Mouse (Mus musculus) thymus, adult 2 months (tissue): ENCODE results near the gene Zfp473. TPM values are rescaled to one million over a fixed set of nuclear protein-coding genes. Genes with fewer than 3 reads are reported as not detected.
"Not testable (repeated sequence)": the region's sequence is repeated elsewhere in the genome, so short reads cannot be mapped to it uniquely, and the experiment has no call there.

Experiments
- DNase-seq: peaks from one replicate; pipeline ENCODE4 v3.0.0; 2021
- H3K27ac ChIP-seq: fragments of 200-500 bp; 2 replicates; pipeline ENCODE4 v1.5.1; 2012; ENCODE audit warnings: low read length, control low read depth; ENCODE audit not compliant: control insufficient read depth, insufficient read depth
- H3K27me3 ChIP-seq: fragments of 200-500 bp; 2 replicates; pipeline ENCODE4 v1.6.1; 2012; ENCODE audit warnings: mild to moderate bottlenecking, low read length, moderate library complexity, mixed read lengths; ENCODE audit not compliant: control insufficient read depth, insufficient read depth
- H3K36me3 ChIP-seq: fragments of 200-500 bp; 2 replicates; pipeline ENCODE4 v1.6.1; 2012; ENCODE audit warnings: mild to moderate bottlenecking, low read length, moderate library complexity; ENCODE audit not compliant: control insufficient read depth, insufficient read depth
- H3K4me1 ChIP-seq: fragments of 200-500 bp; replicated peaks from 2 replicates; pipeline ENCODE4 v1.6.1; 2012; ENCODE audit warnings: low read length; ENCODE audit not compliant: control insufficient read depth, insufficient read depth
- H3K4me3 ChIP-seq: fragments of 200-500 bp; 2 replicates; pipeline ENCODE4 v1.5.1; 2012; ENCODE audit warnings: mild to moderate bottlenecking, low read length, control low read depth, moderate library complexity; ENCODE audit not compliant: control insufficient read depth, insufficient read depth
- CTCF ChIP-seq: fragments of 200-500 bp; IDR thresholded peaks from 2 replicates; pipeline ENCODE4 v1.5.1; 2012; ENCODE audit warnings: mild to moderate bottlenecking, control low read depth, low read length, moderate library complexity, borderline replicate concordance; ENCODE audit not compliant: control insufficient read depth, poor library complexity, insufficient read depth; ENCODE audit errors: extremely low read depth
- POLR2A ChIP-seq: fragments of 200-500 bp; IDR thresholded peaks from 2 replicates; pipeline ENCODE4 v1.6.1; 2012; ENCODE audit warnings: mild to moderate bottlenecking, low read length, control low read depth, moderate library complexity; ENCODE audit not compliant: control insufficient read depth, poor library complexity, insufficient read depth; ENCODE audit errors: extremely low read depth
- WGBS: fragments of 180-500 bp; shearing (Covaris S2); methylation state at CpG from one replicate; pipeline ENCODE4 v1.1.7; 2018; 5-methylcytosine and 5-hydroxymethylcytosine counted together
- polyA plus RNA-seq: library from polyadenylated mRNA; depleted of rRNA; stranded (reverse); fragments of >200 nt; gene quantifications from 2 replicates; pipeline ENCODE4 v1.2.3, GENCODE M21; 2012

The Zfp473 gene
- polyA plus RNA-seq, 1 experiment, result 1.1 TPM

- no peaks in the 10 kb centered on the region for H3K27me3 ChIP-seq
- no peaks in the 10 kb centered on the region for H3K36me3 ChIP-seq
- DNase-seq, result peak; percentile 8
- no peak overlapping the region for H3K4me3 ChIP-seq
- 20% methylated on average over 7 of the region's 7 CpGs for WGBS
- H3K27ac ChIP-seq, result no peak overlapping the region
- TF ChIP-seq CTCF (no peak), POLR2A (no peak)
- H3K4me1 ChIP-seq, result no peaks in the 10 kb centered on the region
Measured at GRCm38 (mm10) chr7:44724316-44724715, 26.5 kb downstream of the Zfp473 start.

DNA sequence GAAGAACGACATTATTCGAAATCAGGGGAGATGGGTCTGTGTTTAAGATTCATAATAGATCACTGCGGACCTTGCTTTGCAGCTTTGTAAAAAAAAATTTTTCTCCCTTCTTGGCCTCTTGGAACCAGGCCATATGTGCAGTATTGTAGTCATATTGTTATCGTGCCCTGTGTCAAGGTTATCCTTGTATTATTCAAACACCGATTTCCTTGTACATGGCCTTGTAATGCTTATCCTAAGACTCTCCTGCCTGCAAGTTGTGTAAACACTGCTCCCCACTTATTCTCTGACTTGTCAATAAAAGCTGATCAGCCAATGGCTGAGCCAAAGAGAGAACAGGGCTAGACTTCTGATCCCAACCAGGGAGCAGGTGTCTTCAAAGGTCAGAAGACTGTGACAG lies 28.8 kb downstream of the Zfp473 start:
- no peak overlapping the region for H3K27ac ChIP-seq
- H3K27me3 ChIP-seq, result no peaks in the 10 kb centered on the region
- 75% methylated on average over 5 of the region's 5 CpGs for WGBS
- no peak overlapping the region for H3K4me3 ChIP-seq
- H3K4me1 ChIP-seq, result no peaks in the 10 kb centered on the region
- no peaks in the 10 kb centered on the region for H3K36me3 ChIP-seq
- no peak for DNase-seq
- no peak for TF ChIP-seq POLR2A
- no peak for TF ChIP-seq CTCF

DNA sequence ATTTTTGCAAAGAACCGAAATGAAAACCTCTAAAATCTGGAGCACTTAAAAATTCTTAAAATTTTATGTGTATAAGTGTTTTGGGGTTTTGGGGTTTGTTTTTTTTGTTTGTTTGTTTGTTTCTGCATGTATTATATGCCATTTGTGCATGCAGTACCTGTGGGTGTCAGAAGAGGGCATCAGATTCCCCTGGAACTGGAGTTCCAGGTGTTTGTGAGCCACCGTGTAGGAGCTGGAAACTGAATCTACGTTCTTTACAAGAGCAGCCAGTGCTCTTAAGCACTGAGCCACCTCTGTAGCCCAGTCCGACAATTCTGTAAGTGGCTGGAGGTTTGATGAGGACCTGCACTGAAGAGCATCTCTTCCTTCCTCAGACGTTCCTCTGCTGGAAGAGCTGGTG lies 41.0 kb downstream of the Zfp473 start:
- TF ChIP-seq POLR2A (no peak), CTCF (no peak)
- WGBS, result 86% methylated on average over 5 of the region's 5 CpGs
- no peak overlapping the region for H3K4me3 ChIP-seq
- no peak overlapping the region for H3K27ac ChIP-seq
- H3K27me3 ChIP-seq, result no peaks in the 10 kb centered on the region
- H3K36me3 ChIP-seq, result no peaks in the 10 kb centered on the region
- no peak for DNase-seq
- H3K4me1 ChIP-seq, result no peaks in the 10 kb centered on the region

DNA sequence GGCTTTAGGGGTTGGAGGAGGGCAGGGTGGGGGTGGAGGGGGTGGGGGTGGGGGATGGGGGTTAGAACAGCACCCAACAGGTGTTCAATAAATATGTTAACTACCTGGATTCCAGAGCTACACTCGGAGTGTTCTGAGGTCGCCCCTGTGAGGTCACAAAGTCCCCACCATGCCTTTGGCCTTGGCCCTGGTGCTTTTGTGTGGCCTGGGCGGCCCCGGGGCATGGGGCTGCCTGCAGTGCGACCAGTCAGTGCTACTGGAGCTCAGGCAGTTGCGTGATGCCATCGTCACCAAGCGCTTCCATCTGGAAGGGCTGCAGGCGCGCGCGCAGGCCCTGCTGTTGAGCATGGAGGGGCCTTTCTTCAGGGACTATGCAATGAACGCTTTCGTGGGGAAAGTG lies 42.3 kb downstream of the Zfp473 start, which contains the start of gene Izumo2:
TSS of gene Izumo2 (plus strand) at position 169 of the 400 bp plus-strand sequence.
- TF ChIP-seq POLR2A (no peak), CTCF (no peak)
- H3K27ac ChIP-seq, result no peak within 1 kb of the TSS
- H3K4me3 ChIP-seq, result no peak within 1 kb of the TSS
- DNase-seq, result no peak
- 88% methylated on average over 14 of the region's 14 CpGs for WGBS
- H3K4me1 ChIP-seq, result no peaks in the 10 kb centered on the region
- H3K27me3 ChIP-seq, result no peaks in the 10 kb centered on the region
- H3K36me3 ChIP-seq, result no peaks in the 10 kb centered on the region

GRCm38 (mm10) chr7:44708093-44708492 lies 42.8 kb downstream of the Zfp473 start:
- H3K4me1 ChIP-seq, DNase-seq, H3K27ac ChIP-seq, H3K4me3 ChIP-seq, H3K36me3 ChIP-seq, H3K27me3 ChIP-seq: not testable (repeated sequence)
- 93% methylated on average over 6 of the region's 6 CpGs for WGBS

- Histone ChIP-seq H3K4me1 (no peaks in the 10 kb centered on the region), H3K36me3 (no peaks in the 10 kb centered on the region), H3K27me3 (no peaks in the 10 kb centered on the region), H3K4me3 (no peak overlapping the region), H3K27ac (no peak overlapping the region)
- DNase-seq, result no peak
- WGBS, result 91% methylated on average over 5 of the region's 5 CpGs
- TF ChIP-seq POLR2A (no peak), CTCF (no peak)
Measured at GRCm38 (mm10) chr7:44707169-44707675, 43.6 kb downstream of the Zfp473 start.

DNA sequence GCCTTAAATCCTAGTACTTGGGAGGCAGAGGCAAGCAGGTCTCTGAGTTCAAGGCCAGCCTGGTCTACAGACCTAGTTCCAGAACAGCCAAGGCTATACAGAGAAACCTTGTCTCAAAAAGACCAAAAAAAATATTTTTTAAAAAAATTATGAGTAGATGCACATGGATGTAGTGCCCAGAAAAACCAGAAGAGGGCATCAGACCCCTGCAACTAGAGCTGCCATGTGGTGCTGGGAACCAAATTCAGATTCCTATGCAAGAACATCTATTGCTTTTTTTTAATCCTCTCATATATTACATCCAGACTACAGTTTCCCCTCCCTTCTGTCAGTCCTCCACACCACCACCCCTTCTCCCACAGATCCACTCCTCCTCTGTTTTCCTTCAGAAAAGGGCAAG lies 44.5 kb downstream of the Zfp473 start:
- no peak overlapping the region for H3K27ac ChIP-seq

More for the DNA sequence above, 44.5 kb downstream of the Zfp473 start:
- no peak for DNase-seq
- Histone ChIP-seq H3K4me1 (no peaks in the 10 kb centered on the region), H3K36me3 (no peaks in the 10 kb centered on the region), H3K27me3 (no peaks in the 10 kb centered on the region), H3K4me3 (no peak overlapping the region)
- TF ChIP-seq POLR2A, result no peak
- no peak for TF ChIP-seq CTCF
